Mouse (Mus musculus) stomach, embryonic 14.5 days (tissue): Measurements from ENCODE around the gene Asphd1. TPM values are rescaled to one million over a fixed set of nuclear protein-coding genes. Genes with fewer than 3 reads are reported as not detected.

Experiments
- ATAC-seq: fragments of 200-750 bp; cut with Nextera tagmentation; 2 replicates; pipeline ENCODE4 v1.8.0; 2017; ENCODE audit warnings: low read depth, moderate TSS enrichment; ENCODE audit not compliant: insufficient number of reproducible peaks, insufficient read depth, low FRiP score
- H3K27ac ChIP-seq: fragments of 300-500 bp; sonication (generic); 2 replicates; pipeline ENCODE4 v1.5.1; 2014; ENCODE audit warnings: mild to moderate bottlenecking, low read length, moderate library complexity, mixed read lengths
- H3K27me3 ChIP-seq: fragments of 300-500 bp; sonication (generic); 2 replicates; pipeline ENCODE4 v1.6.1; 2014; ENCODE audit warnings: low read length, control low read depth, mixed read lengths; ENCODE audit not compliant: control insufficient read depth, insufficient read depth
- H3K36me3 ChIP-seq: fragments of 300-500 bp; sonication (generic); 2 replicates; pipeline ENCODE4 v1.6.1; 2014; ENCODE audit warnings: mild to moderate bottlenecking, control low read depth, low read length, moderate library complexity, mixed read lengths; ENCODE audit not compliant: control insufficient read depth, insufficient read depth
- H3K4me1 ChIP-seq: fragments of 300-500 bp; sonication (generic); 2 replicates; pipeline ENCODE4 v1.6.1; 2014; ENCODE audit warnings: low read length, control low read depth, mixed read lengths; ENCODE audit not compliant: control insufficient read depth, insufficient read depth
- H3K4me2 ChIP-seq: fragments of 300-500 bp; sonication (generic); replicated peaks from 2 replicates; pipeline ENCODE4 v1.6.1; 2014; ENCODE audit warnings: low read depth, low read length, control low read depth
- H3K4me3 ChIP-seq: fragments of 300-500 bp; sonication (generic); 2 replicates; pipeline ENCODE4 v1.5.1; 2014; ENCODE audit warnings: low read depth, low read length, control low read depth
- H3K9ac ChIP-seq: fragments of 300-500 bp; sonication (generic); replicated peaks from 2 replicates; pipeline ENCODE4 v1.6.1; 2014; ENCODE audit warnings: low read depth, mild to moderate bottlenecking, control low read depth, low read length, moderate library complexity, mixed read lengths
- H3K9me3 ChIP-seq: fragments of 300-500 bp; sonication (generic); 2 replicates; pipeline ENCODE4 v1.6.1; 2016; ENCODE audit warnings: low read depth, low read length, control low read depth; ENCODE audit not compliant: control insufficient read depth
- WGBS: fragments of 180-500 bp; shearing (Covaris S2); extraction: QIAGEN DNeasy Blood & Tissue Kit; methylation state at CpG from one replicate; pipeline ENCODE4 v1.1.7; 2014; 5-methylcytosine and 5-hydroxymethylcytosine counted together
- polyA plus RNA-seq: library from polyadenylated mRNA; unstranded; fragments of >200 nt; fragmentation: Nextera tagmentation; extraction: Ambion mirVana; gene quantifications from 2 replicates; pipeline ENCODE4 v1.2.1, GENCODE M21; 2014

Gene Asphd1
- polyA plus RNA-seq, 1 experiment from 2014 or later = 0.35 TPM

DNA sequence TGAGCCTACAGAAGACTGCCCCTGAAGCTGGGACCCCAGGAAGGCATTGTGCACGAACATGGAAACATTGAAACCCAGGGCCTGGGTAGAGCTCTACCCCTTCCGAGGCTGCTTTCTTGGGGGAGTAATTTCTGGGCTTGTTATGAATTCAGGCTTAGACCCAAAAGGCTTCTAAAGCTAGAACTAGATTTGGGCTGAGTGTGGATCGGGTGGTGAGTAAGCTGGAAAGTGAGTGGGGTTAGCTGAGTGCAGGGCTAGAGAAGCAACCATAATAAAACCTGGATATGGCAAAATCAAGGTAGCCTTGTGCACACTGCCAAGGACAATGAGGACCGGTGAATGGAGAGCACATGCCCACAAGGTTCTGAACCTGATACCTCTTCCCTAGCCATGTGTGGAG, 12.6 kb upstream of the Asphd1 start:
- H3K9ac ChIP-seq = no peak overlapping the region

DNA sequence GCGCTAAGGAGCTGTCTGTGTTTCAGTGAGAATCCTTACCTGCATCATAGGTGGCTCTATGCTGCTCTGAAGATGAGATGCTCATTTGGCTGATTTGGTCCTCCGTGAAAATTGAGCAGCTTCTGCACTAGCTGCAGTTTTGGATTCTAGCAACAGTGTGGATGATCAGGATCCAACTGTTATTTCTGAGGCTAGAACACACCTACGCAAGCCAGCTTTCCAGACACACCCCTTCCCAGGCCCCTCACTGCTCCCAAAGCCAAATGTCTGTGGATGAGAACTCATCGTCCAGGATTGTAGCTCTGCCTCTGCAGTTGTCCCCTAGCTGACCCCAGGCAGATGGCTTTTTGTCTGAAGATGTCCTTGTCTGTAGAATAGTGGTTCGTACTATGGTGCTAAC, 11.7 kb upstream of the Asphd1 start:
- no peak overlapping the region for H3K9ac ChIP-seq
- 79% methylated on average over 5 of the region's 5 CpGs for WGBS
- no peak for ATAC-seq
- H3K36me3 ChIP-seq = no peaks in the 10 kb centered on the region
- H3K4me3 ChIP-seq = no peak overlapping the region
- H3K27me3 ChIP-seq = no peaks in the 10 kb centered on the region
- no peak overlapping the region for H3K27ac ChIP-seq
- H3K4me2 ChIP-seq = no peak overlapping the region
- no peaks in the 10 kb centered on the region for H3K4me1 ChIP-seq
- no peaks in the 10 kb centered on the region for H3K9me3 ChIP-seq

More for the DNA sequence above, 12.6 kb upstream of the Asphd1 start:
- ATAC-seq = no peak
- no peak overlapping the region for H3K4me2 ChIP-seq
- no peaks in the 10 kb centered on the region for H3K36me3 ChIP-seq
- no peaks in the 10 kb centered on the region for H3K4me1 ChIP-seq
- H3K27me3 ChIP-seq = no peaks in the 10 kb centered on the region
- no peak overlapping the region for H3K4me3 ChIP-seq
- WGBS = 88% methylated on average over 4 of the region's 4 CpGs
- no peaks in the 10 kb centered on the region for H3K9me3 ChIP-seq
- no peak overlapping the region for H3K27ac ChIP-seq

DNA sequence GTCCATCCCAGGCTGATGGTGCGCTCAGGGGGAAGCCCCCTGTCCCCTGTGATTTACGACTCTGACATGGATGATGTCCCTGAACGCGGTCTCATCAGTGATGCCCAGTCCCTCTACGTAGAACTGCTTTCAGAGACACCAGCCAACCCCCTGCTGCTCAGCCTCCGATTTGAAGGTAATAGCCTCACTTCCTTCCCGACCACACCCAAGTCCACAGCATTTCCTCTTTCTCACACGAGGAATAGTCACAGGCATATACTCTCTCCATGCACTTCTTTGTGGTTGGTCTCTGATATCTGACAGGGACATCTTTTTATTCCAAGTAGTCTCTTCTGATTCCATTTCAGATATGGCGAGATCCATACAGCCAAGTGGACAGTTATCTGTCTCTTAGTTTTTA, 10.4 kb upstream of the Asphd1 start:
- no peak overlapping the region for H3K4me3 ChIP-seq
- no peaks in the 10 kb centered on the region for H3K4me1 ChIP-seq
- WGBS = 60% methylated on average over 9 of the region's 9 CpGs
- no peak overlapping the region for H3K9ac ChIP-seq
- H3K27ac ChIP-seq = no peak overlapping the region
- H3K27me3 ChIP-seq = no peaks in the 10 kb centered on the region
- H3K4me2 ChIP-seq = no peak overlapping the region
- no peaks in the 10 kb centered on the region for H3K9me3 ChIP-seq
- no peak for ATAC-seq
- H3K36me3 ChIP-seq = no peaks in the 10 kb centered on the region

- Histone ChIP-seq H3K27me3 (peaks cover 15% of the 10 kb centered on the region), H3K4me2 (no peak overlapping the region), H3K4me1 (peaks cover 4% of the 10 kb centered on the region; the same call in 1 of the 2 replicates), H3K27ac (no peak overlapping the region), H3K9ac (no peak overlapping the region), H3K9me3 (no peaks in the 10 kb centered on the region), H3K36me3 (no peaks in the 10 kb centered on the region), H3K4me3 (no peak overlapping the region)
- 62% methylated on average over 3 of the region's 3 CpGs for WGBS
- ATAC-seq = no peak
Observed at GRCm38 (mm10) chr7:126955125-126955524, 5.7 kb upstream of the Asphd1 start.

- Histone ChIP-seq H3K9me3 (no peaks in the 10 kb centered on the region), H3K4me1 (peaks cover 7% of the 10 kb centered on the region; the same call in 1 of the 2 replicates), H3K4me2 (no peak overlapping the region), H3K9ac (no peak overlapping the region), H3K36me3 (no peaks in the 10 kb centered on the region), H3K4me3 (no peak overlapping the region), H3K27ac (no peak overlapping the region), H3K27me3 (peaks cover 16% of the 10 kb centered on the region)
- no peak for ATAC-seq
- WGBS = 0% methylated on average over 8 of the region's 8 CpGs
Observed at GRCm38 (mm10) chr7:126952646-126953045, 3.3 kb upstream of the Asphd1 start.

DNA sequence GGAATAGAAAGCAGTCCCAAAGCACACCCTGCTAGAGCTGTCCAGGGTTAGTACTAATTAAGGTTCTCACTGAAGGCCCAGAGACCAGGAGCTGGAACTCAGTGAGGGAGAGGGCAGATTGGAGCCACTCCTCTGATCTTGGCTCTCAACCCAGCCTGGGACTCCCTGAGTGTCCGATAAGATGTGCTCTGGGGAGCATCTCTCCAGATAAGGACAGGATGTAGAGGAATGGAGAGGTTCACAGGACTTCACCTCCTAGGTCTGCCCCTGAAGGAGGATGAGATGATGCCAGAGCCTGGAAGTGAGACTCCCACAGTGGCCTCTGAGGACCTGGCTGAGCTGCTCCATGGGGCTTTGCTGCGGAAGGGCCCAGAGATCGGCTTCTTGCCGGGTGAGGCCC, 2.4 kb upstream of the Asphd1 start:
- Histone ChIP-seq H3K4me3 (no peak overlapping the region), H3K27me3 (peaks cover 16% of the 10 kb centered on the region), H3K9ac (no peak overlapping the region), H3K9me3 (no peaks in the 10 kb centered on the region), H3K4me1 (peaks cover 7% of the 10 kb centered on the region; the same call in 1 of the 2 replicates), H3K4me2 (no peak overlapping the region), H3K36me3 (no peaks in the 10 kb centered on the region), H3K27ac (no peak overlapping the region)
- no peak for ATAC-seq
- 25% methylated on average over 4 of the region's 4 CpGs for WGBS

GRCm38 (mm10) chr7:126950647-126951615, 1.5 kb upstream of the Asphd1 start:
- Histone ChIP-seq H3K27ac (no peak overlapping the region), H3K27me3 (peaks cover 16% of the 10 kb centered on the region), H3K4me1 (peaks cover 7% of the 10 kb centered on the region; the same call in 1 of the 2 replicates), H3K36me3 (no peaks in the 10 kb centered on the region), H3K4me3 (peak overlapping the region; percentile 43; the same call in 1 of the 2 replicates), H3K9me3 (no peaks in the 10 kb centered on the region), H3K4me2 (peak overlapping the region; percentile 99; the same call in 1 of the 2 replicates), H3K9ac (no peak overlapping the region)
- 5% methylated on average over 26 of the region's 26 CpGs for WGBS
- ATAC-seq = no peak

DNA sequence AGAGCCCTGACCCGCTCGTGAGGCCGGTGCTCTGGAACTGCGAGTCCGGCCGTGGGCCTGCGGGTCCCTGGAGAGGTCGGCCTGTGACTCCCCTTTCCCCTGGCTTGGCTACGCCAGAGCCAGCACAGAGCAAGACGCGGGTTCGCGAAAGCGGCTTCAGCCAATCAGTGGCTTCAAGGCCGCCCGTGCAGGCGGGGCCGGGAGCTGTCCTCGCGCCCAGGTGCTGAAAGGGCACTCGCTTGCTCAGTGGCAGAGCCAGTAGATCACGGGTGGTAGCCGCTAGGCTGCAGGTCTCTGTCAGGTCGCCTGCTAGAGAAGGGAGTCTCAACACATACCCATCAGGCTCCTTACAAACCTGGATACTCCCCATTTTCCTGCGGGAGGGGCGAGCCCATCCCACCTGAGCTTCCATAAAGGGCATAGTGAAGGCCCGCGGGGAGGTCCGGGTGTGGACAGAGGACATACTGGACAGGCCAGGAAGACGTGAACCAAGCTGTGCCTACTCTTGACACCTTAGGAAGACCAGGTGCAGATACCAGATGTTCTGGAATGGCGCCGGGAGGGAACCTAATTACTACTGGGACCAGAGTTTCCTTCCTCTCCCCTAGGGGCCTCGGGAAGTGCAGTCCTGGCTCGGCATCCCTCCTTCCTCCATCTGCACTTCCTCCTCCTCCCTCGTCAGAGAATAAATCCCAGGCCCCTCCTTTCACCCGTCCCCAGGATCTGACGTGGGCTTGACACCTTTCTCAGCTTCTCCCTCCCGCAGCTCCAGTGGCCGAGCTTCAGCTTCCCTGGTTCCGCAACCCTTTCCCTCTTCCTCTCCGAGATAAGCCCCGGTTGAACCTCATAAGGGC, 638 bp upstream of the Asphd1 start, which contains the start of gene Sez6l2:
Gene Sez6l2, plus strand, starts transcription at position 771 of the 854 bp plus-strand sequence.
- peaks cover 3% of the 10 kb centered on the region; the same call in 1 of the 2 replicates for H3K36me3 ChIP-seq
- peaks cover 7% of the 10 kb centered on the region; the same call in 1 of the 2 replicates for H3K4me1 ChIP-seq
- H3K9me3 ChIP-seq = no peaks in the 10 kb centered on the region
- H3K27ac ChIP-seq = no peak within 1 kb of the TSS
- peak; percentile 85 for ATAC-seq
- peak within 1 kb of the TSS; percentile 43 for H3K4me3 ChIP-seq
- peak within 1 kb of the TSS; percentile 99 for H3K4me2 ChIP-seq
- H3K9ac ChIP-seq = no peak within 1 kb of the TSS; the same call in 1 of the 2 replicates
- WGBS = under 1% methylated on average over 41 of the region's 42 CpGs
- peaks cover 16% of the 10 kb centered on the region for H3K27me3 ChIP-seq
